Mouse (Mus musculus) limb, embryonic 13.5 days (tissue): ENCODE results near the gene Mdk. TPM values are rescaled to one million over a fixed set of nuclear protein-coding genes. Genes with fewer than 3 reads are reported as not detected.
A peak's percentile ranks its signal among the peaks of the same experiment; 100 is the strongest.

Source experiments
- ATAC-seq: fragments of 200-750 bp; cut with Nextera tagmentation; 2 replicates; pipeline ENCODE4 v1.8.0; 2017; ENCODE audit warnings: low read depth, moderate number of reproducible peaks, moderate TSS enrichment; ENCODE audit not compliant: low FRiP score
- H3K27ac ChIP-seq: fragments of 300-500 bp; sonication (generic); 2 replicates; pipeline ENCODE4 v1.5.1; 2015; ENCODE audit warnings: inconsistent platforms, mild to moderate bottlenecking, moderate library complexity
- H3K27me3 ChIP-seq: fragments of 300-500 bp; sonication (generic); 2 replicates; pipeline ENCODE4 v1.6.1; 2015; ENCODE audit warnings: mild to moderate bottlenecking, inconsistent platforms
- H3K36me3 ChIP-seq: fragments of 300-500 bp; sonication (generic); 2 replicates; pipeline ENCODE4 v1.6.1; 2015; ENCODE audit warnings: inconsistent platforms, mild to moderate bottlenecking, moderate library complexity
- H3K4me1 ChIP-seq: fragments of 300-500 bp; sonication (generic); 2 replicates; pipeline ENCODE4 v1.6.1; 2015; ENCODE audit warnings: inconsistent platforms
- H3K4me2 ChIP-seq: fragments of 300-500 bp; sonication (generic); replicated peaks from 2 replicates; pipeline ENCODE4 v1.6.1; 2015; ENCODE audit warnings: inconsistent platforms, mild to moderate bottlenecking, moderate library complexity
- H3K4me3 ChIP-seq: fragments of 300-500 bp; sonication (generic); 2 replicates; pipeline ENCODE4 v1.5.1; 2015; ENCODE audit warnings: moderate library complexity, mild to moderate bottlenecking, inconsistent platforms
- H3K9ac ChIP-seq: fragments of 300-500 bp; sonication (generic); 2 replicates; pipeline ENCODE4 v1.6.1; 2015; ENCODE audit warnings: mild to moderate bottlenecking, inconsistent platforms
- H3K9me3 ChIP-seq: fragments of 300-500 bp; sonication (generic); 2 replicates; pipeline ENCODE4 v1.6.1; 2016; ENCODE audit warnings: inconsistent platforms
- WGBS: fragments of 180-500 bp; shearing (Covaris S2); methylation state at CpG from one replicate; pipeline ENCODE4 v1.1.7; 2015; 5-methylcytosine and 5-hydroxymethylcytosine counted together
- polyA plus RNA-seq: library from polyadenylated mRNA; unstranded; fragments of >200 nt; fragmentation: Nextera tagmentation; extraction: Ambion mirVana; gene quantifications from 2 replicates; pipeline ENCODE4 v1.2.1, GENCODE M21; 2015

Gene Mdk
- polyA plus RNA-seq, 1 experiment from 2014 or later = 1,982 TPM

DNA sequence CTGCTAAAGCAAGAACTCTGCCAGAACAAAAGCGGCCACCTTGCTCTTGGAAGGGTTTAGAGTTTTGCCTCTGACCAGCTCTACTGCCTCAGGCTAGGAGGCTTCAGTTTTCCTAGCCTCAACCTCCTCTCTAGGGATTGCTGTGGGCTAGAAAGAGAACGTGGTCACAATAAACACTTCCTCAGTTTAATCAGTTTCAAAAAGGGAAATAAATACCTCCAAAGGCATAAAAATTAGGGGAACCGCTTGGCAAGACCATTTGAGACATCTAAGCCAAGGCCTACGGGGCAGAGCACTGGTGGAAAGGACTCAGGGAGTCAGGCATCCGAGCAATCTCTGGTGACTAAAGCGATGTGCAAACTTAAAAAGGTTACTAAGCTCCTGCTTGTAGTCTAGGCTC lies 23.8 kb upstream of the Mdk start:
- H3K9ac ChIP-seq = no peak overlapping the region
- H3K4me1 ChIP-seq = peaks cover 43% of the 10 kb centered on the region
- no peak overlapping the region for H3K4me3 ChIP-seq
- no peaks in the 10 kb centered on the region for H3K27me3 ChIP-seq
- no peak overlapping the region for H3K4me2 ChIP-seq
- H3K9me3 ChIP-seq = no peaks in the 10 kb centered on the region
- no peak for ATAC-seq
- 74% methylated on average over 6 of the region's 6 CpGs for whole genome bisulfite sequencing
- 0 out of 2 replicates have a peak, but pooled peaks cover 6% of the 10 kb centered on the region for H3K36me3 ChIP-seq
- H3K27ac ChIP-seq = no peak overlapping the region

DNA sequence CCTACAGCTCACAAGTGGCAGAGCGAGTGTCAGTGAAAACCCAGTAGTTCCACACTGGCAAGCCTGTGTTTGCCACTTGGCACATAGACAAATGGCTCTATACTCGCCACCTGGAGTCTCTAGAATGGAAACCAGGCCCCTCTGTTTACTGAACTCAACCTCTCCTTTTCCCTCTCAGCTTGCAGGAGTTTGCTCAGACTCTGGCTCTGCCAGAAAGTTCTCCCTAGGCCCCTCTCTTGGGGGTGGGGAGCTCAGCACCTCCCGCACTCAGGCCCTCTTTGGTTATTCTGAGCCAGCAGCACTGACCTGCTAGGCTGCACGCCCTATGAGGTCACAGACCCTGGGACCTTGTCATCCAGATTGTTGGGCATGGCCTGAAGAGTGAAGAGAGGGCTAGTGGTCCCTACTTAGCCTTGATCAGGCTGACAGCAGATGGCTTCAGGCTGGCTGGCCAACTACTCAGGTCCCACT lies 23.1 kb upstream of the Mdk start:
- no peak overlapping the region for H3K9ac ChIP-seq
- no peaks in the 10 kb centered on the region for H3K27me3 ChIP-seq
- 91% methylated on average over 4 of the region's 4 CpGs for WGBS
- no peaks in the 10 kb centered on the region for H3K9me3 ChIP-seq
- H3K27ac ChIP-seq = no peak overlapping the region
- H3K4me2 ChIP-seq = no peak overlapping the region
- peaks cover 46% of the 10 kb centered on the region for H3K4me1 ChIP-seq
- no peak for ATAC-seq
- H3K36me3 ChIP-seq = 0 out of 2 replicates have a peak, but pooled peaks cover 3% of the 10 kb centered on the region
- no peak overlapping the region for H3K4me3 ChIP-seq

DNA sequence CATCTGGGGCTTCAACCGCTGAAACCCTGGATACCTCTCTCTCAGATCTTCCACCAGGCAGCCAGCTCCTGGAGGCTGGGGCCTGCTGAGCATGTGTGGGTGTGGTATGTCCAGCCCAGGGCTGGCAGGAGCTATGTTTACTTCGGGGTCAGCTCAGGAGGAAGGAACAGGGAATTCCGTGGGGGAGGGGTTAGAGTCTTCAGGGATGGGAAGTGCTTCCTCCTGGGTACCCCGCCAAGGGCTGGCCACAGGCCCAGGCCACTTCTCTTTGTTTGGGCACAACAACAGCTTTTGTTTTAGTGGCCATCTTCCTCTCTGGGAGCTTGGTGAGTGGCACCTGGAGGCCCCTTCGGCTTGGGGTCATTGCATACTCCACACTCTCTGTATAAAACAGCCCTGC lies 21.7 kb upstream of the Mdk start:
- no peak overlapping the region for H3K27ac ChIP-seq

DNA sequence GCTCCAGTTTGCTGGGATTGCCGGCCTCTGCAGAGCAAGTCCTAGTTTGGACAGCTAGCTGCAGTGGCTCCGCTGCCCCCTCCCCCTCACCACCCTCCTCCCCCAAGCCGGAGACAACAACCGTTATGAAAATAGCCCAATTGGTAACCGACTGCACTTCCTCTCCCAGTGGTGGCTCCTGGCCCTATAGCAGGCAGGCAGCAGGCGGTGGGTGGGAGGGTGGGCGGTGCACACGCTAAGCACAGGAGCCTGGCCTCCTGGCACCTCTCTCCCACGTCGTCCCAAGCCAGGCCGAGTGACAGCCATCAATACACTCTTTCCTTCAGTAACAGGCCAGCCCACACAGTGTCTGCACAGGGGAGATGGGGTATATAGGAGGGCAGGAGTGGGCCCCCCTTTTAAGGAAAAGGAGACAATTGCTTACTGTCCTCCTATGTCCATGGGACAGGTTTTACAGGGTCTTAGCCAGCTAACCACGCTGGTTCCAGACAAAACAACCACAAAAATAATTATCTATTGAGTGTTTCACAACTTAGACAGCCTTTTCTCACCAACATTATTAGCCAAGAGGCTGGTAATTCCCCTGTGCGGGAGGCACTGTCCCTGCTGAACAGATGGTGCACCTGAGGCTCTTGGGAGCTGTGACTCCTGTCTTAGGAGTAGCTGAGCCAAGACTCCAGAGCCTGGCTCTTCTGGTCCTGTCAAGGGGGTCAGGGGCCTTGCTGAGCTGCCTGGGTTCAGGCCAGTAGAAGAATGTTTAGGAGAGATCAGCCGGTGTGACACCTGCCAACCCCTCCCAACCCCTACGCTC lies 18.4 kb upstream of the Mdk start:
- ATAC-seq = peak; percentile 53
- peak overlapping the region; percentile 53 for H3K4me2 ChIP-seq
- H3K9me3 ChIP-seq = no peaks in the 10 kb centered on the region
- 0 out of 2 replicates have a peak overlapping the region, but pooled peaks have one; percentile 7 for H3K4me3 ChIP-seq
- H3K4me1 ChIP-seq = peaks cover 58% of the 10 kb centered on the region
- H3K9ac ChIP-seq = peak overlapping the region; percentile 54
- WGBS = 16% methylated on average over 14 of the region's 15 CpGs
- H3K27me3 ChIP-seq = no peaks in the 10 kb centered on the region
- H3K36me3 ChIP-seq = no peaks in the 10 kb centered on the region
- peak overlapping the region; percentile 75; the same call in 1 of the 2 replicates for H3K27ac ChIP-seq

More for the DNA sequence above, 21.7 kb upstream of the Mdk start:
- no peaks in the 10 kb centered on the region for H3K36me3 ChIP-seq
- no peak overlapping the region for H3K9ac ChIP-seq
- H3K9me3 ChIP-seq = no peaks in the 10 kb centered on the region
- H3K4me1 ChIP-seq = peaks cover 52% of the 10 kb centered on the region
- ATAC-seq = no peak
- no peak overlapping the region for H3K4me2 ChIP-seq
- WGBS = 18% methylated on average over 5 of the region's 5 CpGs
- no peaks in the 10 kb centered on the region for H3K27me3 ChIP-seq
- H3K4me3 ChIP-seq = no peak overlapping the region

DNA sequence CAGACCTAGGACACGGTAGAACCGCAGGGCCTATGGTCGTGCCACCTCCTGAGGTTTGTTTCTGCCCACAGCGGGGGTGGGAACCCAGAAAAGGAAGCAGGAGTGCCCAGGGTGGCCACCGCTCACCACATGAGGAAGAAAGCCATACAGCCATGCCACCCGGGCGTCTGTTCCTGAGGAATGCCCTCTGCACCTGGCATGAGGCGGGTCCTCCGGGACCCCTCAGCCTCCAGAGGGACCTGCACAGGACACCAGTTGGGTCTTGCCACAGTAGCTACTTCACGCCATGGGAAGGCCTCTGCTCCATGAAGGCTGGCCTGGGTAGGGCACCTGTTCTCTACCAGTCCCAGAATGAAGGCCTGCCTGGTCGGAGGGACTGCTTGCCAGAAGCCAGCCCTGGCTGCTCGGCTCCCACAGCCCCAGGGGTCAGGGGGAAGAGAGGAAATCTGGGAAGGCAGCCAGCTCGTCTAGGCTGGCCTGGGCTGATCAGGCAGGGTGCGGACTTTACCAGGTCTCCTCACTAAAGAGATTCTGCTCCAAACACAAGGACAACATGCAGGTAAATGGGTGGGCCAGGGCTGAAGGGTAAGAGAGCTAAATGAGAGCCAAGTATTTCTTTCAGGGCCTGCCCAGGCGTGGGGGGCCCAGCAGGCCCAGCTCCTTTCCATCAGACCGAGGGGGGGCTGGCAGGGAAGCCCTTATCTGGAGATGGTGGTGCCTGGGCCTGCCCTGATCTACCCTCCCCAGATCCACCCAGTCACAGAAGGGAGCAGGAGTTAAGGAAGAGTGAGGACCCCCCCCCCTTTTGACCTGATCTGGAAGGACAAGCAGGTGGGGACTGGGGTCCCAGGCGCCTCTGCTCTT lies 17.5 kb upstream of the Mdk start:
- 62% methylated on average over 17 of the region's 17 CpGs for WGBS
- H3K4me1 ChIP-seq = peaks cover 57% of the 10 kb centered on the region
- peaks cover 3% of the 10 kb centered on the region; the same call in 1 of the 2 replicates for H3K36me3 ChIP-seq
- H3K4me3 ChIP-seq = 0 out of 2 replicates have a peak overlapping the region, but pooled peaks have one; percentile 7
- peak overlapping the region; percentile 75; the same call in 1 of the 2 replicates for H3K27ac ChIP-seq
- no peaks in the 10 kb centered on the region for H3K9me3 ChIP-seq
- H3K27me3 ChIP-seq = no peaks in the 10 kb centered on the region
- H3K9ac ChIP-seq = peak overlapping the region; percentile 54
- H3K4me2 ChIP-seq = peak overlapping the region; percentile 53
- ATAC-seq = 0 out of 2 replicates have a peak, but pooled peaks have one; percentile 2

DNA sequence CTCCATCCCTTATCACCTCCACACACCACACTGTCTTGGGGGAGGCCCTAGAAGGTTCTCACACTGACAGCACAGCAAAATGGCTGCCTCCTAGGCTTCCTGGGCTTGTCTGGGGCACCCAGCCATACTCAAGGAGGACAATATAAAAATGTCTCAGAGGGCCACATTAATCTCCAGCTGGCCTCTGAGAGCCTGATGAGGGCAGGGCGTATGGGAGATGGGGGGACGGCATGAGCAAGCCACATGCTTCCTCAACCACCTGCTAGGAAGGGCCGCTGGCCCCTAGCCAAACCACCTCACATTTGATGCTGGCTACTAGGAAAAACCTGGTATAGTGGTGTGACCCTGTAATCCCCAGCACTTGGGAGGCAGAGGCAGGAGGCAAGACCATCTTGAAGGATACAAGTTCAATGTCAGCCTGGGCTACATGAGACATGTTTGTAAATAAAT lies 16.7 kb upstream of the Mdk start:
- H3K36me3 ChIP-seq = peaks cover 3% of the 10 kb centered on the region; the same call in 1 of the 2 replicates
- H3K27me3 ChIP-seq = no peaks in the 10 kb centered on the region
- ATAC-seq = no peak
- 66% methylated on average over 3 of the region's 3 CpGs for WGBS
- no peak overlapping the region for H3K9ac ChIP-seq
- H3K4me1 ChIP-seq = peaks cover 62% of the 10 kb centered on the region
- no peaks in the 10 kb centered on the region for H3K9me3 ChIP-seq
- H3K27ac ChIP-seq = no peak overlapping the region
- H3K4me3 ChIP-seq = no peak overlapping the region
- no peak overlapping the region for H3K4me2 ChIP-seq

DNA sequence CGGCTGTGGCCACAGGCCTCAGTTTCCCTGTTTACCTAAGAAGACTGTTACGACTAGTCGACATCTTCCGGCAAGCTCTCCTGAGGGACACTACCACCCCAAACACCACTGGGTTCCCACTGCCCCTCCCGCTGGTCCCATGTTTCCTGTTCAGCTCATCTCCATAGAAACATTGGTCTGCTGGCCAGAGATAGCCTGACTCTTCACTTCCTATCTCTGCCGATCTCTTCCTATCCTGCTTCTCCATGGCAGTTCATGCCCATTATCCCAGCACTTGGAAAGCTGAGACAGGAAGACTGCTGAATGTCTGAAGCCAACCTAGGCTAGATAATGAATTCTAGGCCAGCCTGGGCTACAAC lies 16.0 kb upstream of the Mdk start:
- 86% methylated on average over 6 of the region's 6 CpGs for WGBS
- H3K9ac ChIP-seq = 0 out of 2 replicates have a peak overlapping the region, but pooled peaks have one; percentile 39
- H3K4me1 ChIP-seq = peaks cover 58% of the 10 kb centered on the region

DNA sequence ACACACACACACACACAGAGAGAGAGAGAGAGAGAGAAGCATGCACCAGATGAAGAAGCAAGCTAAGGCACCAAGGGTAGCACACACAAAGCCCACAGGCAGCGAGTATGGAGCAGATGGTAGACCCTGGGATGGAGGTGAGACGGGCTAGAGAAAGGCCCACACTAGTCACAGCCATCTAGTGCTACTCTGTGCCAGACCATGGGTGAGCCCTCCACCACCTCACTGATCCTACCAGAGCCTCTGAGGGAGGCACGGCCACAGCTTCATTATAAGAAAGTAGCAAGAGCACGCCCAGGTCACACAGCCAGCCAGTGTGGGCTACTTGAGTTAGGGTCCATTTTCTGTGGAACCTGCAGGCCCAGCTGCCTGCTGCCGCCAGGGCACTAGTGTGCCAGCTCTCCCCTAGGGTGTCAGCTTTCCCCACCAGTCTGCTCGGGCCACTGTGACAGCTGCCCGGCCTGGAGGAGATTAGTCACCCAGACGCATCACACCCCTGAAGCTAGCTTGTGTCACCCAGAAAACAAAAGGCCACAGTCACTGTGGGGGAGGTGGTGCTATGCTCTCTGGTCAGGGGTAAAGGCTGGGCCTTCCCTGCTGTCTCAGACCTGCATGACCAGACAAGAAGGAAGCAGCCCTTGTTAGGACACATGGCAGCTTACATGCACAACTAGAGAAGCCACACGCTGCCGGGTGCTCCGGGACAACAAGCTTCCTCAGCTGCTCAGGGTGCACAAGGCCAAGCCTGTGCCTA lies 15.5 kb upstream of the Mdk start:
- ATAC-seq = peak; percentile 30; the same call in 1 of the 2 replicates
- peak overlapping the region; percentile 52; the same call in 1 of the 2 replicates for H3K27ac ChIP-seq
- no peaks in the 10 kb centered on the region for H3K27me3 ChIP-seq
- H3K4me3 ChIP-seq = no peak overlapping the region
- WGBS = 59% methylated on average over 11 of the region's 11 CpGs
- no peaks in the 10 kb centered on the region for H3K9me3 ChIP-seq
- no peak overlapping the region for H3K4me2 ChIP-seq
- H3K36me3 ChIP-seq = peaks cover 3% of the 10 kb centered on the region; the same call in 1 of the 2 replicates
- H3K4me1 ChIP-seq = peaks cover 58% of the 10 kb centered on the region
- 0 out of 2 replicates have a peak overlapping the region, but pooled peaks have one; percentile 39 for H3K9ac ChIP-seq

More for the DNA sequence above, 16.0 kb upstream of the Mdk start:
- peak overlapping the region; percentile 52; the same call in 1 of the 2 replicates for H3K27ac ChIP-seq
- no peaks in the 10 kb centered on the region for H3K9me3 ChIP-seq
- no peak overlapping the region for H3K4me3 ChIP-seq
- H3K36me3 ChIP-seq = peaks cover 3% of the 10 kb centered on the region; the same call in 1 of the 2 replicates
- no peaks in the 10 kb centered on the region for H3K27me3 ChIP-seq
- ATAC-seq = no peak
- no peak overlapping the region for H3K4me2 ChIP-seq

DNA sequence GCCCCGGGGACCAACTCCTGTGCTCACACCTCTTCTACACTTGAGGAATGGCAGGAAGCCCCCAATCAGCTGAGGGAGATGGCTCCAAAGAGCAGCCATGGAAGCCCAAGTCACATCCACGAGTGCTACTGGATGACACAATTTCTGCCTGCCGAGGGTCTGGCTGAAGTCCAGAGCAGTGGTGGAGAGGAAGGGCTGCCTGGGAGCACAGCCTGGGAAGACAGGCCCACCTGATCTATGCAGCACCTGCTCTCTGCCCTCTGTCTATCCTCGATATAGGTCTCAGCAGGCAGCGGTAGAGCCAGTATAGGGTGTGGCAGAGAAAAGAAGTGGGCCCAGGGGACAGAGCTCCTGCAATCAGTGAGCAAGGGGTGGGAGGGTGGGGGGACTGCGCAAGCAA lies 14.7 kb upstream of the Mdk start:
- Histone ChIP-seq H3K27ac (no peak overlapping the region), H3K9ac (no peak overlapping the region)
- 65% methylated on average over 6 of the region's 6 CpGs for WGBS

DNA sequence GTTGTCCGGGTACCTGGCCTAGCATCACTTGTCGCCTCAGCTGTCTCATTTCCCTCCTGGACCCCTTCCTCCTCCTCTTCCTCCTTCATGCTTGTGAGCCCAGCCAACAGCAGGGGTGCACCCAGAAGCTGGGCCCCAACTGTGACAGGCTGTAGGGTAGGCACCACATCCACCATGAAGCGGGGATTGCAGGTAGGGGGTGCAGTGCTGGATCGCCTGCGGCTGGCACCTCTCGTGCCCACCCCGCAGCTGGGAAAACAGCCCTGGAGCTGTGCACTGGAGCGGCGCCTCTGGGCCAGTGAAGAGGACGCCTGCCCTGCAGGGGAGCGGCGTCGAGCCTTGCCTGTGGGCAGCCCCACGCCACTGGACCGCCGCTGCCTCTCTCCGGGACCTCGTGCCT lies 13.4 kb upstream of the Mdk start, which contains the start of gene Gm9821:
Gm9821 (plus strand) TSS at position 221 of the 400 bp plus-strand sequence.
- ATAC-seq = no peak
- no peak within 1 kb of the TSS; the same call in 1 of the 2 replicates for H3K27ac ChIP-seq
- H3K4me2 ChIP-seq = no peak within 1 kb of the TSS
- no peaks in the 10 kb centered on the region for H3K27me3 ChIP-seq
- WGBS = 90% methylated on average over 18 of the region's 18 CpGs
- H3K4me3 ChIP-seq = no peak within 1 kb of the TSS
- H3K36me3 ChIP-seq = peaks cover 13% of the 10 kb centered on the region
- H3K9me3 ChIP-seq = no peaks in the 10 kb centered on the region
- peaks cover 53% of the 10 kb centered on the region for H3K4me1 ChIP-seq
- H3K9ac ChIP-seq = peak within 1 kb of the TSS; percentile 26; the same call in 1 of the 2 replicates

More for the DNA sequence above, 14.7 kb upstream of the Mdk start:
- Histone ChIP-seq H3K4me3 (no peak overlapping the region), H3K4me1 (peaks cover 58% of the 10 kb centered on the region), H3K27me3 (no peaks in the 10 kb centered on the region), H3K36me3 (peaks cover 7% of the 10 kb centered on the region; the same call in 1 of the 2 replicates), H3K9me3 (no peaks in the 10 kb centered on the region), H3K4me2 (no peak overlapping the region)
- no peak for ATAC-seq
